Mouse (Mus musculus) gastrocnemius, postnatal 36 days (tissue): ENCODE results near the gene Rnd1. TPM values are rescaled to one million over a fixed set of nuclear protein-coding genes. Genes with fewer than 3 reads are reported as not detected.

Source experiments
- DNase-seq, 2 experiments: peaks; one replicate each; pipeline ENCODE4 v3.0.0; 2022
- intact Hi-C: fragments of 180-260 bp; cut with DNase I; formaldehyde crosslinking; loops from one replicate; pipeline ENCODE4 v1.15.1; 2025
- total RNA-seq, 2 experiments: library from RNA; stranded (reverse); gene quantifications; 2 replicates each; pipeline ENCODE4 v1.2.3; 2021

Gene Rnd1
- total RNA-seq, 2 experiments from 2014 or later, result 0.81 to 1.5 TPM

DNA sequence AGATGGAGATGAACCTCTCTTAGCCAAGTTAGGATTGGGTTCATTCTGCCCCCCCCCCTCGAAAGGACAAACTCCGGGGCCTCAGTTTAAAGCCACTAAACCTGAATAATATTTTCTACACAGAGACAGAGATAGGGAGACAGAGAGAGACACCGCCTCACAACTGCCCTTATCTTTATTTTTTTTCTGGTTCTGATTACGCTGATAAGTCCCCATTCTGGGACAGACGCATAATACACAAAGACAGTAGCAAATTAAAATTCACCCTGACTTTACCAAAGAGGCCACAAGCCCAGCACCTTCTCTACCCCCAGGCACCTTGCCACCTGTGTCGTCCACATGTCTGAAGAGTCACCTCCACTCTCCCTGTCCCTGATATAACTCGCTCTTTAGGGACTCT lies 4.4 kb upstream of the Rnd1 start:
- no peak for DNase-seq
- intact Hi-C loops, result loop anchor here (1.0 kb wide), 1 partner anchor 16 kb away; no protein-coding TSS in a partner anchor

DNA sequence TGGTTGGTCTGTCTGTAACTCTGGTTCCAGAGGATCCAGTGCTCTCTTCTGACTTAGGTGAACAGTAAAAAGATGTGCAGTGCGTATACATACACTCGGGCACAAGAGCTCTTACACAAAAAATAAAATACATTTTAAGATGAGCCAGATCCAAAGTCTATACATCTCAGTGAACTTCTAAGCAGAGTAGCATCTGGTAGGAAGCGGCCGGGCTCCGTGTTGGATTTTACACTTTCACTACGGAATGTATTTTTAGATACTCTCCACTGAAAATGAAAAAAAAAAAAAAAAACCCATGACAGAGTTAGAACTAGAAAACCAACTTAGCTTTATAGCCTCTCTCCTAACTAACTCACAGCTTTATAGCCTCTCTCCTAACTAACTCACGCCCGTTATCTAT lies 3.4 kb upstream of the Rnd1 start:
- intact Hi-C loops, result loop anchor here (1.0 kb wide), 1 partner anchor 15 kb away; no protein-coding TSS in a partner anchor
- DNase-seq, result no peak

DNA sequence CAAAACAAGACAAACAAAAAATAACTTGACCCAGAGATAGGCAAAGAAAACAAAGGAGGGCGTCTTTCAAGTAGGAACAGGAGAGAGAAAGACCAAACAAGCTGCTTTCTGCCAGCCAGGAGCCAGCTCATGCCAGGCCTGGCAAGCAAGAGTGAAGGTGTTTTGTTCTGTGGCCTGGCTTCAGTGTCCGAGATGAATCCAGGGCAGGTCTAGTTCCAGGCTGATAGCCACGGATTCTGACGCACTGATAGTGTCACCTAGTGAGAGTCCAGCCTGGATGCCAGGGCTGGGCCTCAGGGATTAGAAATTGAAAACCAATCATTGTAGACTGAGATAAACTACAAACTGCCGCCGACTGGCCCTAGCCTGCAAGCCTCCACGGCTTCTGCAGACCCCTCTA lies 716 bp upstream of the Rnd1 start:
- intact Hi-C loops, result no loop called here
- DNase-seq, result no peak

DNA sequence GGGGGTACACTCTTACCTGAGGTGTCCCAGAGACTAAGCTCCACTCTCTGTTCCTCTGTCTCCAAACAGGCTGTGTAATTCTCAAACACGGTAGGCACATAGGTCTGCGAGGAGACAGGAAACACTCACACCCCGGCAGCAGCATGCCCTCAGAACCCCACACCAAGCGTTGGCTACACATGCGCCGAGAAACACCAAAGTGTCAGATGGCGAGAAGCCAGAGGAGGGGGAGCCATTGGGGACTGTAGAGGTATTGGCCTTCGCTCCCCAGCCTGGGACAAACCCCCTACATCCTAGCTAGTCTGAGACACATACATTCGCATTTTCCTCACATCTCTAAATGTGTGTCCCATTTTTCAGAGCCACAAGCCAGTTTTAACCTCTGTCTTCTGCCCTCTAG lies 790 bp downstream of the Rnd1 start:
- intact Hi-C loops, result no loop called here
- no peak for DNase-seq

DNA sequence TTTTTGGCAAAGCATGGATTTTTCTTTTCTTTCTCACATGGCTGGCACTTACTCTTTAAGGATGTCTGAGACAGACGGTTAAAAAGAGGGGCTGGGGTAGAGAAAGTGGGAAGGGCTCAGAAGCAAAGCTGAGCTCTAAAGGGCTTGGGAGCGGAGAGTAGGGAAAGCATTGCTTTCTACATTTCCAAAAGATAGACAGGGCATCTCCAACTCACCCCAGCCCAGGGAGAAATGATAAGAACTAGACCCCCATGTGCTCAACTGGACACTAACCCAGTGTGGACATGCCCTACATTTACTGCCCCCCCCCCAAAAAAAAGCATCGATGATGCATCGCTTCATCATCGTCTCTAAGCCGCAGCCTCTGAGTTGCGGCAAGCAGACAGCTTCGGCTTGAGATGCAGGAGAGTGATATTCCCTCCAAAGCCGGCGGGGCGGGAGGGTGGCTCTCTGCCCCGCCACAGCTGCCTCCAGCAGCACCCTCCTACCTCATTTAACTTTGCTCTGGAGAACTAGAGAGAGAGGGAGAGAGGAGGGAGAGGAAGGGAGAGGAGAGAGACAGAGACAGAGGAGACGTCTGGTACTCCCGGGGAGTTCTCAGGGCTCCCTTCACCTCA lies 1.5 kb downstream of the Rnd1 start:
- no peak for DNase-seq
- intact Hi-C loops, result no loop called here

DNA sequence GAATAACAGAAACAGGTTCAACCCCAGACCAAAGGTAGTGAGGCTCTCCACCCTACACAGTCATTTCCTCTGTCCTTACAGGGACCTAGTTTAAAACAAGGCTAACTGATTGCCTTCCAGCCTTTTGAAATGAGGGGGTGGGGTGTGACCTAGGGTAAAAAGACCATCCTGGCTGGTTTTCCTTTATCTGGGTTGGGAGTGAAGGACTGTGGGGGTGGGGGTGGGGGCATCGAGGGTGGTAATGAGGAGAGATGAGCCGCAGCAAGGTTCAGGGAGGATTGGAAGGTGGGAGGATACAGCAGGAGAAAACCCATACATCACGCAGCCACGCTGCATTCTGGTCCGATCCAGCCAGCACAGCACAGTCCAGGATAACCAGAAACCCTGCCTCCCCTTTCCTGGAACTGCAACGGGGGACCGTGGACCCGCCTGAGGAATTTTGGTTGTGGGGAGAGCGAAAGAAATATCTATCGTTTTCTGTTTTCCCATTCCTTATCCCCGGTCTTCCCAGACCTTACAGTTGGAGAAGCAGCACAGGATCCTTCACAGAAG lies 2.2 kb downstream of the Rnd1 start:
- intact Hi-C loops, result no loop called here

DNA sequence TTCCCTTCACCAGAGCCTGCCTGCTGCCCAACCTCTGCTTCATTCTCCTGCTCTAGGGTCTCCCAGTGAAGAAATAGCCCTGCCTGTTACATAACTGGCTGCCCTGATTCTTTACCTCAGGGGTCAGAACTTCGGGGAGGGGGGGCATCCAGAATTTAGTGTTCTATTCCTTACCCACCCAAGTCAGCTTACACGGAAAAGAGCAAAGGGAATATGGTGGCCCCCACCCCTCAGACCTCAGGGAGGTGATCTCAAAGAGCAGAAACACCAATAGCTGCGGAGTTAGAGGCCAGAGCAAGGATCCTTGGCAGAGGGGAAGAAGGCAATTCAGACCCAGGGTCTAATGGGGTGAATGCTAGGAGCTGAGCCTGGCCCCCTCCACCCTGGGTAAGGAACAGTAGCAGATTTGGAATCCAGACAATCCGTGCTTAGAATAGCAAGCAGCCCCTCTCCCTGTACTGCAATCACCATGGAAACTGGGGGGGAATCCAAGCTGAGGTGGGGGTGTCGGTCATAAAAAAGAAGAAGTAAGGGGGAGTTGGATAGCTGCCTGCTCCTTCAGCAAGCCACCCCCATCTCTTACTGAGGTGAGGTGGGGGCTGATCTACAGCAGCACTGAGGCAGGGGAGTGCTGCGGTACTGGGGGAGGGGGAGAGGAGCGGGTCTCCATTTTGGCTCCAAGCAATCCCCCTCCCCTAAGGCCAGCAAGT lies 2.8 kb downstream of the Rnd1 start:
- no peak for DNase-seq
- intact Hi-C loops, result no loop called here

More for the DNA sequence above, 2.2 kb downstream of the Rnd1 start:
- DNase-seq, result no peak

DNA sequence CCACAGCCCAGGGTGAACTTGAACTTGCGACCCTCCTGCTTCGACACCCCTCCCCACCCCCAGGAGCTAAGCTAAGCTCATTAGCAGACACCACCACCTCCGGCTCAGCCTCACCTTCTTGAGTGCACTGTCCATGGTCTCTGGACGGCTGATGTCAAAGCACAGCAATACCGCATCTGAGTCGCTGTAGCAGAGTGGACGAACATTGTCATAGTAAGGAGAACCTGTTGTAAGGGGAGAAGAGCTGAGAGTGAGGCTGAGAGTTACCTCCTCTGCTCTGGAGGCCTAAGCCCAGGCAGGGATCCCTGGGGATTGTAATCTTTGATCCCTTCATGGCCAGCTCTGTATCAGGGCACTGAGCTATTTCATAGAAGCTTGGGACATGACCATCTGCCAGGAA lies 3.5 kb downstream of the Rnd1 start:
- intact Hi-C loops, result no loop called here

DNA sequence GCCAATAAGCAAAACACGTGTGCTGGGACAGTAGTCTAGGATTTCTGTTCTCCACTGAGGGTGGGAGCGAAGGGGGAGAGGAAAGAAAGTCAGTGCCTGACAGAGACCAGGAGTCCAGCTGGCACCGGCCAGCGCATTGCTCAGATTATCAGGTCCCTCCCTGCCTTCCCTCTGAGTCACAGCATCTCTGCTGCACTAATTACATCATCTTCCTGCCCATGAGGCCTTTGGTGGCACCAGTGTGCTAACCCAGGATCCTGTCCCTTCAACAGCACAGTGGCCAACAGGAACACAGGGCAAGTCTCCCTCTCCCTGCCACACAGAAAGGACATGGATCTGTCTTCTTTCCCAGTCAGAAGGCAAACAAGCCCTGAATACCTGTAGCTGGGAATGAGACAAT lies 4.7 kb downstream of the Rnd1 start:
- DNase-seq, result no peak
- intact Hi-C loops, result no loop called here

More for the DNA sequence above, 3.5 kb downstream of the Rnd1 start:
- no peak for DNase-seq

DNA sequence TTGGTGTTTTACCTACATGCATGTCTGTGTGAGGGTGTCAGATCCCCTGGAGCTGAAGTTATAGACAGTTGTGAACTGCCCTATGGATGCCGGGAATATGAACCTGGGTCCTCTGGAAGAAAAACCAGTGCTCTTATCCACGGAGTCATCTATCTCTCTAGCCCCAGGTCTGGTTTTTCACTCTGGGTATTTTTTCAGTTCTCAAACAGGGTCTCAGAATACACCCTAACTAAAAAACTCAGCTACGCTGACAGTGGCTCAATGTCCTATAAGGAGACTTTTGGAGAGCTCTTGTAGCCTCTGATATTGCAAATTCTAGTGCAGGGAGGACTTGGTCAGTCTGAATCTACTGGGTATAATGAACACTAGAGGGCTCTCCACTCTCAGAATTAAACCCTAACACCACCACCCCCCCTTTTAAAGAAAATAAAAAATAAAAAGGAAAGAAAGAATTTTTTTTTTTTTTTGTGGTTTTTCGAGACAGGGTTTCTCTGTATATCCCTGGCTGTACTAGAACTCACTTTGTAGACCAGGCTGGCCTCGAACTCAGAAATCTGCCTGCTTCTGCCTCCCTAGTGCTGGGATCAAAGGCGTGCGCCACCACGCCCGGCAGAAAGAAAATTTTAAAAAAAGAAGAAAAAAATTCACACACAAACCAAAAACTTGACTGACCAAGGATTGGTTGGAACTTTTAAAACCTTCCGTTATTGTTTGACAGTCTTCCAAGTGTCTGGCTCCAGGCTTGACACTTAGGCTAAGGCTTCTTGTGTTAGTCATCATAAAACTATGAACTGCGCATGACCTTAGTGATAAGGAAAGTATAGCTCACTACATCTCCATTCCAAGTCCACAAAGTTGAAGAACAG lies 13.0 kb downstream of the Rnd1 start:
- intact Hi-C loops, result loop anchor here (1.0 to 5.0 kb wide), 2 partner anchors 35 to 138 kb away; no protein-coding TSS in a partner anchor

DNA sequence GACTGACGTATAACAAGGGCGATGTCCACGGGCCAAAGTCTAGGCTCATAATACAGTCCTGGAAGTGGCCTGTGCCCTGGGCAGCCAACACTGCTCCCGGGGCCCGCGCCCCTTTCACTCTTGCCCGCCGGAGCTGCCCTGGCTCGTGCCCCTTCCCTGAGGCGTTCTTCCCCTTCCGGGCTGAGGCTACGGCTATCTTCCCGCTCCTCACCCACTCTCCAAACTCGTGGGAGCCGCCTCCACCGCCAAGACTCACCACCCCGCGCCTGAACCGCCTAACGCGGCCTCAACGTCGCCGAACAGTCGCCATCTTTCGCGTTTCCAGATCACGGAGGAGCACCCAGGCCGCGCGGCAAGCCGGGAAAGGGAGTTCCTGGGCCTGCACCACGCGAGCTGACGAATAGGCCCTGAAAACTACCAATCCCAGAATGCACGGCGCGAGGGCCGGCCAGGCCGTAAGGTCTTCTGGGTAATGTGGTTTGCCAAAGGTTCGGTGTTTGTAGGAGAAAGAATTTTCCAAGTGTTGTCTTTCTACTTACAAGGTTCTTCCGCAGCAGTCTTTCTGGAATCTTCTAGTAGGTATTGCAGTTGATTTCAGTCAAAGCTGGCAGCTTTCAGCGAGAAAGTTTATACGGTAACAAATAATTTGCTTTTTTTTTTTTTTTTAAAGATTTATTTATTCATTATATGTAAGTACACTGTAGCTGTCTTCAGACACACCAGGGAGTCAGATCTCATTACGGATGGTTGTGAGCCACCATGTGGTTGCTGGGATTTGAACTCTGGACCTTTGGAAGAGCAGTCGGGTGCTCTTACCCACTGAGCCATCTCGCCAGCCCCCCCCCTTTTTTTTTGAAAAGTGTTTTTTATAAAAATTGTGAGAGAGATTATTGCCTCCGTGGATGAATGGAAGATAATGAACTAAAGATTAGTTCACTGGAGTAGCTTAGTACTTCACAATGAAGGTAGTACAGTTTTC lies 14.4 kb downstream of the Rnd1 start, which contains the start of gene Ddx23:
TSS of gene Ddx23 (minus strand) at position 328 of the 979 bp plus-strand sequence.
- intact Hi-C loops, result loop anchor here (5.0 kb wide), 1 partner anchor 139 kb away; no protein-coding TSS in a partner anchor
- DNase-seq, result peak; percentile 86 to 93

More for the DNA sequence above, 13.0 kb downstream of the Rnd1 start:
- DNase-seq, result no peak

DNA sequence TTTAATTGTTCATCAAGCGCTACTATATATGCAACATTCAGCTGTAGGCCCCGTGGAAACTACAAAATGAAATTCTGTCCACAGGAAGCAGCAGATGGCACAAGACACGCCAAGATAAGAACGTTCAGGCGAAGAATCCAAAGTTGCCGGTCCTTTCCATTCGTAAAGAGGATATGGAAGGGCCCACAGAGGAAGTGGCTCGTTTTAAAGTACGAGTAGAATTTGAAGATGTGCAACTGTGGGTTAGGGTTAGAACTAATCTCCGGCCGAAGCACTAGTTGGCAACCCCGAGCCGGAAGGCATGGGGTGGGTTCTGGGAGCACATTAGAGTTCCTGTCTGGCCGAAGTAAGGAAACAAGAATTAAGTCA lies 15.1 kb downstream of the Rnd1 start:
- intact Hi-C loops, result loop anchor here (5.0 kb wide), 1 partner anchor 140 kb away; no protein-coding TSS in a partner anchor
- DNase-seq, result no peak

DNA sequence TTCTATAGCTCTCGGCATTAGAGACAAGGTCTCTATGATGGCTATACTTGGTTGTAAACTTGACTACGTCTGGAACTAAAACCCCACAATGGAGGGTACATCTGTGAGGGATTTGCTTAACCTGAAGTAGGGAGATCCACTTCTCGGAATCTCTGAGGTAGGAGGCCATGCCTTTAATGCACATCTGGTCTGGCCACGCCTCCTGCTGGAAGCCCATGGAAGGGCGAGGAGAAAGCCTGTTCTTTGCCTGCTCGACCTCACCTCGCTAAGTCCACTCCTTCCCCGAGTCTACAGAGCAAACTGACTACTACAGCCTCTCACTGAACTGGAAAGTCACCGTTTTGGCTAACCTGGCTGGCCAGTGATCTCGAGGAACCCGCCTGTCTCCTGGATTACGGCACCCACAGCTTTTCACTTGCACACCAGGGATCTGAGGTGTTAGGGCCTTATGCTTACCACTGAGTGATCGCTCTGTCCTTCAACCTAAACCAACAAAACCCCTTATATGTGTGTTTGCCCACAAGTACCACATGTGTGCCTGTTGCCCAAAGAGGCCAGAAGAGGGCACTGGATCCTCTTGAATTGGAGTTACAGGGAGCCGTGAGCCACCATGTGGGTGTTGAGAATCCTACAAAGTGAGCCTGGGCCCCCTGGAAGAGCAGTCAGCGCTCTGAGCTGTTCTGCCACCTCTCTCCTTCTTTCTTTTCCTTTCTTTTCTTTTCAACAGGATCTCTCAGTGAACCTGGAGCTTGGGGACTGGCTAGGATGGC lies 20.1 kb downstream of the Rnd1 start:
- intact Hi-C loops, result no loop called here
- DNase-seq, result no peak

DNA sequence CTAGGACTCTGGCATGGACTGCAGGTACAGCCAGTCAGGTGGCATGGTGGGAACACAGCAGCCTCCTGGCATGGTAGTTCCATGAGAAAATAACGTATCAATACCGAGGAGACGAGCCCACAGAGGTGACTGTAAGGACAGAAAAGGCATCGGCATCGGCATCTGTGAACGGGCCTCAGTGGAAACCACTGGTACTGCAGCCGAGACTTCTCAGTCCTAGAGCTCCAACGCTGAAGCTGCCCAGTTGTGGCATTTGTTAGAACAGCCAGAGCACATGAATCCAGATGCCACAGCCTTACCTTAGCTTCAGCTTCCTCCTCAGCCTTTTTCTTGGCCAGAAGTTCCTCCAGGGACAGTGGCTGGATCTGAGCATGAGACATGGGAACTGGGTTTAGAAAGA lies 25.1 kb downstream of the Rnd1 start:
- DNase-seq, result no peak
- intact Hi-C loops, result no loop called here

DNA sequence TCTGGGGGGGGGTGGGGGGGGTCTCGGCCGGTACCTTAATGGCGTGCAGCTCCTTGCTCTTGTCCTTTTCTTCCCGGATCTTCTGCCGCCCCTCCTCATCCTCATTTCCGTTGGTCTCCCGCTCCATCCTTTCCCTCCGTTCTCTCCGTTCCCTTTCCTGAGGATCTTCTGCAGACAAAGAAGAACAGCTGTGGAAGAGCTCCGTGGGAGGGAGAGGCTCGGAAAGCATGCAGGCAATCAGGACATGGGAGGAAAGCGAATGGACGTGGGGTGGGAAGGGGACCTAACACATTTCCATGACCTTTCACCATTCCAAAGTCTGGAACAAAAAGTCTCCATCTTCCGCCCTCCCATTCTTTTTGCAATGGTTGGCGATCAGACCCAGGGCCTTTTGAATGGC lies 25.8 kb downstream of the Rnd1 start:
- no peak for DNase-seq
- intact Hi-C loops, result no loop called here

DNA sequence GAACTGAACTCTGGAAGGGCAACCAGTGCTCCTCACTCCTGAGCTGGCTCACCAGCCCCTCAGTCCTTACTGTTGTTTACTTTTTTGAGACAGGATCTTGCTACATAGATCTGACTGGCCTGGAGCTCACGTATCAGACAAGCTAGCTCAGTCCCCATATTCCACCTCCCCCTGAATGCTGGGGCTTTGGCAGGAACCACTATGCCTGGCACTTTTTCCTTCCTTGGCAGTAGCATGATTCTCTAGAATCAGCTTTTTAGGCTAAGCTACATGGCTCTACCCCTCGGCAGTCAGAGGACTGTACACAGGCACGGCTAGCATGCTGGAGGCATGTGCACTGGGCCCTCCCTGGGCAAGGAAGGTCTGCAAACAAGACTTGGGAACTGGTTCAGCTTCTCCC lies 29.2 kb downstream of the Rnd1 start:
- DNase-seq, result no peak
- intact Hi-C loops, result no loop called here

DNA sequence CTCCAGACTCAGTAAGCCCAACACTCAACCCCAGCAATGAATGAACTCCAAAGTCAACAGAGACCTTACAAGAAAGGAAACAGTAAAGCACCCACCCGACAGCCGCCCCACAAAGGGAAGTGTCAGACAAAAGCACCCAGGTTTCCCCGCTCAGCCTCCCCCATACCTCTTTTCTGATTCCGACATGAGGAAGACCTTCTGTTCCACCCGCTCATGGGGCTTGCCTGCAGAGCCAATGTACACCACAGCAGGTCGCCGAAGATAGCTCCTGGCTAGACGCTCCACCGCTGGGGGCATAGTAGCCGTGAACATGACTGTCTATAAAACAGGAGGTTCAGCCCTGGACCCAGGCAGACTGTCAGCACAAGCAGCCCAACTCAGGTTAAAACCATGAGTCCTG lies 30.0 kb downstream of the Rnd1 start:
- DNase-seq, result no peak
- intact Hi-C loops, result no loop called here

DNA sequence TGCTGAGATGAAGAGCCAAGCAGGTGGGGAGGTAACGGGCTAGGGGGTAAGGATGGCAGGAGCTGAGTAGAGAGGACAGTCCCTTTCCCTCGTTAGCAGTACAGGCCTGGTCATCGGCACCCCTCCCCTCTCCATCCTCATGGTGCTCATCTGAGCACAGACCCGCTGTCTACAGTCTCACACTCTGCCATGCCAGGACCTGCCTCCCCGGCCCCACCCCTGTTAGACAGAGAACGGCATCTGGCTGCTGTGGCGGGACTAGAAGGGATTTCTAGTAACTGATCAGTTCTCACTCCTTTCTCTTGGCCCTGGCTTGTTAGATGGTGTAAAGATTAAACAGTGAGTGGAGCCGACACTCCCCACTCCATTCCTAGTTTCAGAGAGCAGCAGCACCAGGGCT lies 30.5 kb downstream of the Rnd1 start:
- DNase-seq, result no peak
- intact Hi-C loops, result no loop called here
